Mouse (Mus musculus) A20 (cell line): ENCODE measurements around the gene Ap1ar.
A peak's percentile ranks its signal among the peaks of the same experiment; 100 is the strongest.

Source experiments
- DNase-seq: peaks from one replicate; pipeline ENCODE4 v3.0.0-alpha.2; 2011; ENCODE audit warnings: low read depth, low spot score

The Ap1ar gene

DNA sequence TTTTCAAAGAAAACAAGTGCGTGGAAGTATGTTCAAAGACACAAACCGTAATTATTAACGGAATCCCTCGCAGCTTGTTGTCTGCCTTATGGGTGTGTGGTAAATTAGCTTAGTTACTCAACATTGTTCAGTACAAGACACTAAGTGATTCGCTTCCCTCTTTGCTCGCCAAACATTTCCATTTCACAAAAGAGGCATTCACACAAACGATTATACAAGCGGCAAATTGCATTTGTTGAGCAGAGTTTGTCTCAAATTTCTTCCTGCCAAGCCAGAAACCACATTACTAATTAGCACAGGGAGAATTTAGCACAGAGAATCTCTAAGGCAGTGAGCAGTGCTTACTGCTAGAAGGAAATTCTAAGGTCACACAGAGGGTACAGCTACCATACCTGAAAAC lies 4.6 kb upstream of the Ap1ar start:
- no peak for DNase-seq

GRCm38 (mm10) chr3:127837972-127838644 lies 785 bp upstream of the Ap1ar start:
- peak; percentile 23 for DNase-seq

DNA sequence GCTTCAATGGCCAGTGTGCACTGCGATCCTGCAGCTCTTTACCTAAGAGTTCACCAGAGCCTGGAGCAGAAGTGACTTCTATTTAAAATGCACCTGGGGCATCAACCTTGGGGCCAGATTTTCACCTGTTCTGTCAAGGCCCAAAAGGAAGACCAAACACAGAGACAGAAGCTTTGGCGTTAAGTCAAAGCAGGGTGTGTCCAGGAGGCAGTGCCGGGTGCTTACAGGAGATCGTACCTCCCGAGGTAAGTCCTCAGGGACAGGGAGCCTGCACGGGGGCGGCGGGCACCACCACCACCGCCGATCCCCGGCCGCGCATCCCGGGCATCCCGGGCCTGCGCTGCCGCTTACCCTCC lies 547 bp downstream of the Ap1ar start:
- DNase-seq = no peak

- no peak for DNase-seq
Measured at GRCm38 (mm10) chr3:127835594-127835993, 1.7 kb downstream of the Ap1ar start.

- no peak for DNase-seq
Measured at GRCm38 (mm10) chr3:127834040-127834439, 3.3 kb downstream of the Ap1ar start.

- DNase-seq = no peak
Measured at GRCm38 (mm10) chr3:127831079-127831478, 6.2 kb downstream of the Ap1ar start.

- DNase-seq = no peak
Measured at GRCm38 (mm10) chr3:127830183-127830582, 7.1 kb downstream of the Ap1ar start.

GRCm38 (mm10) chr3:127827123-127827522 lies 10.2 kb downstream of the Ap1ar start:
- DNase-seq = no peak

GRCm38 (mm10) chr3:127826503-127826902 lies 10.8 kb downstream of the Ap1ar start:
- no peak for DNase-seq

GRCm38 (mm10) chr3:127823886-127824863 lies 13.1 kb downstream of the Ap1ar start:
- peak; percentile 80 for DNase-seq

DNA sequence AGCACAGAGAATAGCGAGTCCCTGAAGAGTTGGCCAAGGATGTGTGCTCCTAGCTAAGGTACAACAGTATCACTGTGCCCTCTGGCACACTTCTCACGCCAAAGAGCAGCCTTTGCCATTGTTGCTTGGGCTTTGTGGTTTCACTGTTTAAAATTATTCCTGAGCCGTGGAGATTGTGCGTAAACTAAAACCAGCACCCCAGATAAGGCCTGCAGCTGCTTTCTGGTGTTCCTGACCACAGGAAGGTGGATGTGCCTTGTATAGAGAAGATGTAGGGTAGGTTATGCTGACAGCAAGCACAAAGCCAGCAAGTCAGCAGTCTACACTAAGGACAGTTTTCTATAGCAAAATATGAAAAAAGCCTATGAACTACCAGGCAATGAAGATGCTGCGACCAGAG lies 16.1 kb downstream of the Ap1ar start:
- no peak for DNase-seq

- no peak for DNase-seq
Measured at GRCm38 (mm10) chr3:127820400-127820799, 16.9 kb downstream of the Ap1ar start.

DNA sequence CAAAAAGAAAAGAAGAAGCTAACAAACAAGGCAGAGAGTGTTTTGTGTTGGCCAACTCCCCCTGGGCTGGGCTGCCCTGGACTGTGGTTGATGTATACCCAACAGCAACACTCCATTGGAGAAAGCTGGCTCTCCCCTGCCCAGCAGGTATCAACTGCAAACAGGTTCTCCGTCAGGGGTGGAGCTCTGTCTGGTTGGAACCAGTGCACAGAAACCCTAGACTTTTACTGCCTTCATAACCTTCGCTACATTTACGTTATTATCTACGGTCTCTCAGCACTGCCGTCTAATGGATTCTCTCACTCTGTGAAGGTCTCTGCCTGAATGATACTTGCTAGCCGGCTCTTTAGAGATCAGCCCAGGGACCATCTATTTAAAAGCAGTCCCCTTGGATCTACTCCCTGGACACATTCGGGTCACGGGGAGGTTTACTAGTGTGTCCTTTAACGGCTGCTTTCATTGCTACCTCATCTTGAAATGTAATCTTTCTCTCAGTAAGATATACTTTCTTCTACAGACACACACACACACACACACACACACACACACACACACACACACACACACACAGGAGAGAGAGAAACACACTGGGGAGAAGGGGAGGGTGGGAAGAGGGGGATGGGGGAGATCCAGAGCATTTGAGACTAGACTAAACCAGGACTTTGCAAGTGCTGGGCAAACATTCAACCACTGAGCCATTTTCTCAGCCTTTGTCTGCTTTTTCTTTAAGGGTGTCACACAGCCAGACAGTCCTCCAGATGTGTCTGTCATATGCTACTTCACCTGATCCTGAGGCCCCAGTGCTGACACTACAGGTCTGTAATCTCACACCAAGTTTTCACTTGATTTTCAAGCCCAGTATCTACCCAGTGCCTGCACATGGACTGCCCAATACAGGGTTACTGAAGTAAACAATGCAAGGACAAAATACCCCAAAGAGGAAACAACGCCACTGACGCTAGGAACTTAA lies 18.3 kb downstream of the Ap1ar start:
- no peak for DNase-seq

DNA sequence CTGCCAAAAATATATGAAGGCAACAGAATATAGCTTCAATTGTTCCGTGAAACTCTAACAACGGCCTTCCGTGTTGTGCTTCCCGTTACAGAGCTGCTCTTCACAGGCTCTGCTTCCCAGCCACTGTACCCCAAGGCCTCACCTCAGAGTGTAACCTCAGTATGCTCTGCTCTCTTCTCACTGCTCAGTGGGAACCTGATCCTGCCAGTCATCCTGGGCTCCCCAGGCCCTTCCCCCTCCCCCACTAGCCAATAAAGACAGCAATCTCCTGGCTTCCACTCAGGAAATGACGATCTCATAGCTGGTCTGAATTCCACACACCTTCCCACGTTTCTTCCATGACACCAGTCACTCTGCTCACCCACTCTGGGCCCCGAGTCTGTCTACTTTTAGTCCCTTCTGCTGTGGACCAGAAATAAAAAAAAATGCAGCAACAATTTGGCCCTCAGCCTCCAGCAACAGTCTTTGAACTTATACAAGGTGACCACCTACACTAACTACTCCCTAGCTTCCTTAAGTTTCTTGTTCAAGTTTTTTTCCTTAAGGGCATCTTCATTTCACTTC lies 20.1 kb downstream of the Ap1ar start:
- no peak for DNase-seq

- no peak for DNase-seq
Measured at GRCm38 (mm10) chr3:127809103-127809502, 28.2 kb downstream of the Ap1ar start.

- no peak for DNase-seq
Measured at GRCm38 (mm10) chr3:127807846-127808245, 29.5 kb downstream of the Ap1ar start.

GRCm38 (mm10) chr3:127805991-127806390 lies 31.3 kb downstream of the Ap1ar start:
- DNase-seq = no peak

DNA sequence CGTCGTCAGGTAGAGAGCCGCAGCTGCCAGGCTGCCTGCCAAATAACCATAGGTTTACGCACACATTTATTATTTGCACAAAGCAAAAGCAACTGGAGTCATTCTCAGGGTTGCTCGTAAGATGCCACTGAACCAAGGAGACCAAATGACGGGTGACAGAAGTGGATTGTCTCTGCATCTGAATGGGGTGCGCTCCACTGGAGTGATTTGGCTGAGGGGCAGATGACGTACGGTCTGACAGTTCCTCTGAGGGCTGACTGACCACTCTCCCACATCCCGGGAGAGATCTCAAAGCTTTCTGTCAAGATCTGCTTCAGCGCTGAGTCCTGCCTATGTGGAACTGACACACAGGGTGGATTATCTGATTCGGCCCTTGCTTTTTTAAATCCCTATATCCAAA lies 32.3 kb downstream of the Ap1ar start:
- no peak for DNase-seq

GRCm38 (mm10) chr3:127804439-127804838 lies 32.9 kb downstream of the Ap1ar start:
- no peak for DNase-seq

GRCm38 (mm10) chr3:127802814-127803213 lies 34.5 kb downstream of the Ap1ar start:
- DNase-seq = no peak

- no peak for DNase-seq
Measured at GRCm38 (mm10) chr3:127801162-127801561, 36.2 kb downstream of the Ap1ar start.
